Mouse (Mus musculus) cerebellum, adult 2 months (tissue): ENCODE measurements around the gene Odf3l2.

Experiments
- CTCF ChIP-seq: fragments of 200-500 bp; IDR thresholded peaks from 2 replicates; pipeline ENCODE4 v1.5.1; 2011; ENCODE audit warnings: low read depth, mild to moderate bottlenecking, control low read depth, low read length, moderate library complexity, borderline replicate concordance; ENCODE audit not compliant: insufficient read depth
- POLR2A ChIP-seq: fragments of 200-500 bp; IDR thresholded peaks from 2 replicates; pipeline ENCODE4 v1.6.1; 2011; ENCODE audit warnings: low read length, control low read depth, borderline replicate concordance; ENCODE audit not compliant: insufficient read depth

DNA sequence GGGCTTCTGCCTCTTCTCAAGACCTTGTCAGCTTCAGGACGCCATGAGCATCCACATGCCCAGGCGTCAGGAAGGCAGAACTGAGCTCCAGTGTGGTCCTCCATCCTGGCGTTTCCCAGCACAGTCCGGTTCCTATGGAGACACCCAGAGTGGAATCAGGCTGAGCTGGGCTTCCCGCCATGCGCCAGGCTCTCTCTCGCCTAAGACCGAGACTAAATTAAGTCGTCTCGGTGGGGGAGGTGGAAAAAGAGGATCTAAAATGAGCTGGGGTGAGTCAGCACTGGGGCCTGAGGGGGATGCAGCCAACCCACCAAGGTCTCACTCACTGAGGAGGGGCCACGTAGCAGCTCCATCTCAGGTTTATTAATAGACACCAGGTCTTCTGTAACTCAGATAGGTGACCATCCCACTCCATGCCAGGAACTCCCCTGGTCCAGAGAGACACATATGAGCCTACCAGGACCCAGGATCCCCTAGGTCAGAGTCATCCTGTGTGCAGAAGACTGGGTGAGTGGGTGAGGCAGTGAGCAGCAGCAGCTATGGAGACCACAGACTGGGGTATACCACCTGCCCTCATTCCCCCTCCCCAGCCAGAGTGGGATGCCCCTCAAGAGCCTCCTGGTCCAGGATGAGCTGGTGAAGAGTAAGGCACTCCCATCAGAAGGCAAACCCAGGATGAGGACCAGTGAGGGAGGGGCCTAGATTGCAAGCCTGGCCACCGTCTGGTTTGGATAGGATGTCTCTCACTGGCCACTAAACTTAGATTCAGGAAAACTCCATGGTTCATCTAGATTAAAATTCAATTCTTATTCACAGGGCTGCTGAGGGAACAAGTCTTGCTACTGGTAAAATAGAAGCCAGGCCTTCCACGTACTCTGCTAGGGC, 48.2 kb downstream of the Odf3l2 start:
- TF ChIP-seq CTCF: no peak
- no peak for TF ChIP-seq POLR2A
